25 mouse cellular contexts compared by ENCODE assay signal in the genomic region with DNA sequence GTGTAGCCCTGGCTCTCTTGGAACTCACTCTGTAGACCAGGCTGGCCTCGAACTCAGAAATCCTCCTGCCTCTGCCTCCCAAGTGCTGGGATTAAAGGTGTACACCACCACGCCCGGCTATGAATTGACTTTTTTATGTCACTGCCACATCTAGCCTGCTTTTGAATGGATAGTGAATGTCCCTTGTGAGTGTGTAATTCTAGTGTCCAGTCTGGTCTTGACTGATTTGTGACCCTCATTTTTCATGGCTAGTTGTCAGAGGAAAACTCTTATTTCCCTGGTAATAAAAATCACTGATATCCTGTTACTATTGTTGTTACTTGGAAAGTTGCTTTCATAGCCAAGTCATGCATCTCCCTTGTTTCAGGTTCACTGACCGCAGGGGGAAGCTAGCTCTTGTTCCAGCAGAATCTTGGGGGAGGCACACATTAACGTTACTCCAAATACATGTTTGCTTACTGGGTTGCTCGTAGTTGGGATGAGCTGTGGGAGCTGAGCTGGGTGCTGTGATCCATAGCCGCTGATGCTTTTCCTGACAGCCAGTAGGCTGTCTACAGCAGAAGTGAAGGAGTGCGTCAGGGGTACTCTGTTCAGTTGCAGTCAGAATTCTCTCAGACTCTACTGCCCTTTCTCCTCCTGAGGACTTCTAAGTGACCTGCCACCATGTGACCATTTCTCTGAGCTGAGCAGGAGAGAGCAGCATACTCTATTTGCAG.
"Had no signal": no experiment of that assay in that cellular context is flagged by ENCODE, and none has a peak within 500 bp of the region (broad histone marks: within the 10 kb centered on the region; RNA-seq: fewer than 3 reads in every experiment).

No protein-coding gene starts in this region.

- H3K4me1 ChIP-seq: limb, embryonic 12.5 days; limb, embryonic 15.5 days; lung, embryonic 15.5 days; midbrain, embryonic 12.5 days; midbrain, embryonic 15.5 days; neural tube, embryonic 12.5 days; neural tube, embryonic 15.5 days had no signal

- H3K27ac ChIP-seq: layer of hippocampus, adult 2 months; left cerebral cortex, adult 2 months; limb, embryonic 12.5 days; limb, embryonic 15.5 days; liver, embryonic 14.5 days; lung, embryonic 15.5 days; midbrain, embryonic 12.5 days; midbrain, embryonic 15.5 days; neural tube, embryonic 12.5 days; neural tube, embryonic 15.5 days; stomach, postnatal 0 days had no signal

- DNase-seq: kidney, adult 2 months; layer of hippocampus, postnatal 36 days; lung, adult 18-20 months; lung, postnatal 14 days; lung, postnatal 4 days; right cerebral cortex, adult 18-20 months; right cerebral cortex, postnatal 14 days; right cerebral cortex, postnatal 4 days; thymus, adult 2 months; thymus, postnatal 14 days; thymus, postnatal 4 days had no signal

- H3K4me3 ChIP-seq: layer of hippocampus, adult 2 months; left cerebral cortex, adult 2 months; limb, embryonic 12.5 days; limb, embryonic 15.5 days; lung, embryonic 15.5 days; midbrain, embryonic 12.5 days; midbrain, embryonic 15.5 days; neural tube, embryonic 12.5 days; neural tube, embryonic 15.5 days had no signal

- H3K27me3 ChIP-seq: limb, embryonic 12.5 days; limb, embryonic 15.5 days; lung, embryonic 15.5 days; midbrain, embryonic 12.5 days; midbrain, embryonic 15.5 days; neural tube, embryonic 12.5 days; neural tube, embryonic 15.5 days had no signal

- H3K9ac ChIP-seq: limb, embryonic 12.5 days; limb, embryonic 15.5 days; liver, embryonic 14.5 days; lung, embryonic 15.5 days; midbrain, embryonic 12.5 days; midbrain, embryonic 15.5 days; neural tube, embryonic 12.5 days; neural tube, embryonic 15.5 days had no signal

- ATAC-seq: inflammation-experienced regulatory T-cells, adult 6 months; intestine, embryonic 16.5 days; midbrain, embryonic 15.5 days had no signal

- H3K4me2 ChIP-seq: limb, embryonic 12.5 days; limb, embryonic 15.5 days; liver, embryonic 11.5 days; lung, embryonic 15.5 days; midbrain, embryonic 12.5 days; midbrain, embryonic 15.5 days; neural tube, embryonic 12.5 days; neural tube, embryonic 15.5 days had no signal

- H3K9me3 ChIP-seq: limb, embryonic 12.5 days; limb, embryonic 15.5 days; lung, embryonic 15.5 days; midbrain, embryonic 12.5 days; midbrain, embryonic 15.5 days; neural tube, embryonic 12.5 days; neural tube, embryonic 15.5 days had no signal
